Mouse (Mus musculus): ENCODE results near the gene Otop3. TPM values are rescaled to one million over a fixed set of nuclear protein-coding genes. Genes with fewer than 3 reads are reported as not detected.

Gene Otop3
- total RNA-seq (2022), result not detected

DNA sequence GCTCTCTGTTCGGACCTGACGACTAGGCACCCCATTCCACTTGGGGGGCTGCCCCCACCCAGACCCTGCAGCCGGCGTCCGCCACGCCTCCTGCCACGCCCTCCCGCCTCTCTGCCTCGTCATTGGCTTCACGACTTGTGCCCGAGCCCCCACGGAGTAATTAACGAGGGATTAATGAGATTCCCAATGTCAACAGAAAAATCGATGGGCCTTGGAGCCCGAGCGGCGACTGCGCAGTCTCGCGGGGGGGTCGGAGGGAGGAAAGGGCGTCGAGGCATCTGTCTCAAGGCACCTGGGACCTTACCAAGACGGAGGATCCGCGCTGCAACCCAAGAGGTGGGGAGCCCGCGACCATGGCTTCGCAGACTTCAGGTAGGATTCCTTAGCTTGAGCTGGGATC lies at the start of gene Otop3:
TSS of gene Otop3 (plus strand) at position 201 of the 400 bp plus-strand sequence.
- DNase-seq, result no peak

GRCm38 (mm10) chr11:115285282-115285681 lies 49.2 kb upstream of the Otop3 start:
- no peak for DNase-seq

DNA sequence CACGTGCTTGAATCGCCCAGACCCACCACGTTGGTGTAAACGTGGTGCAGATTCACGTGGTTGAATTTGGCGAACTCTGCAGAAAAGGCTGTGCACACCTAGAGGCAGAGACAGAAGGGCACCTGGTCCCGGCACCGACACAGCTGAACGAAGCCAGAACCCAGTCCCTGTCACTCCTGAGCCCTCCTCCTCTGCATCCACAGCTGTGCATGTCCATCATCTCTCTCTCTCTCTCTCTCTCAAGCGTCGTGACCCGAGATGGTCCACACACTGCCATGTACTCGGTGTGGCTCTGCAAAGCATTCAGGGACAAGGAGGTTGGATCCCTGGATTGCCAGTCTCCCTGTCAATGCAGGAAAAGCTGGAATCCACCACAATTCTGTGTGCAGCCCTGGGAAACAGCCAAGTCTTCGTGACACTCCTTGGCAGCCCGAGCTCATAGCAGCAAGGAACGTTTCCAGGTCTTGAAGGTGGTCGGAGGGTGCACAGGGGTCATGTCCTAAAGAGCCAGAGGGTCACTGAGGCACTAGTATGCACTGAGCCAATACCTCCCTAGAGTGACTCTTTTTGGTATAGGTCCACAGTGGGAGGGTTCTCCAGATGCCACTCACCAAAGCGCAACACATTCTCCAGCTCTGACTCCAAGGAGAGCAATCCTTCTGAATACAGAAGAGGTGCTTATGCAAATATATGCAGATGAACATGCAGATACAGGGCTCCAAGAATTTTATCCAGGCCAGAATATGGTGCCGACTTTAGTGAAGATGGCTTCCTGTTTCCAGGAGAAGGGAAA lies 48.1 kb upstream of the Otop3 start:
- DNase-seq, result no peak

- no peak for DNase-seq
Measured at GRCm38 (mm10) chr11:115287386-115287785, 47.1 kb upstream of the Otop3 start.

GRCm38 (mm10) chr11:115288305-115288704 lies 46.2 kb upstream of the Otop3 start:
- no peak for DNase-seq

- DNase-seq, result no peak
Measured at GRCm38 (mm10) chr11:115289885-115290284, 44.6 kb upstream of the Otop3 start.

DNA sequence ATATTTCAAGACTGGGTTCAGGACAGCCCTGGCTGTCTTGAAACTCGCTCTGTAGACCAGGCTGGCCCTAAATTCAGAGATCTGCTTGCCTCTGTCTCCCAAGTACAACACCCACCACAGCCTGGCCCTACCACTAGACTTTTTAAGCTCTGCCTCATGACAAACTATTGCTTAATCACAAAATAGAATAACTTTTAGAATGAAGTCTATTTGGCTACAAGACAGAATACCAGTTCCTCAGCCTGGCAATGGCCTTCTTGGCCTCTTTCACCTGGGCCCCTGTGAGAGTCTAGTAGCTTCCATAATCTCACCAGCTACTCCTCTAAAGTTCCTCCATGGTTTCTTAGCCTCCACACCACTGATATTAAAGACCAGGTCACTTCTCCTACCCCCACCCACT lies 44.2 kb upstream of the Otop3 start:
- DNase-seq, result no peak

DNA sequence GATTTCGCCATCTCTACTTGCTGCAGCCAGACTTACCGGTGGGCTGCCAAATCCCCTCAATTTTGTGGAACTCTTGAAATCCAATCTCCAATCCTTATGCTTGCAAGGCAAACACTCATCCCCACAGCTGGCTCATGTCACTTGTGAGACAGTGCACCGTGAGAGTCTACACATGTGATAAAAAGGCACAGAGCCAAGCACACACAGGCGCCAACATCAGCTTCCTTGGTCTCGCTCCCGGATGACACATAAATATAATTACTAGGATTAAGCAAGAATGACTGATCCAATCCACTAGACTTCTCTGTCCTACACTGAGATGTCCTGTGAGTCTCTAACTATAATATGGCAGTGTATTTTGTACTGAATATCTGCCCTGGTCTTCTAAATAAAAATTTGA lies 43.6 kb upstream of the Otop3 start:
- DNase-seq, result peak; percentile 75

GRCm38 (mm10) chr11:115291503-115291902 lies 43.0 kb upstream of the Otop3 start:
- no peak for DNase-seq

GRCm38 (mm10) chr11:115292631-115293375 lies 41.7 kb upstream of the Otop3 start:
- DNase-seq, result no peak

DNA sequence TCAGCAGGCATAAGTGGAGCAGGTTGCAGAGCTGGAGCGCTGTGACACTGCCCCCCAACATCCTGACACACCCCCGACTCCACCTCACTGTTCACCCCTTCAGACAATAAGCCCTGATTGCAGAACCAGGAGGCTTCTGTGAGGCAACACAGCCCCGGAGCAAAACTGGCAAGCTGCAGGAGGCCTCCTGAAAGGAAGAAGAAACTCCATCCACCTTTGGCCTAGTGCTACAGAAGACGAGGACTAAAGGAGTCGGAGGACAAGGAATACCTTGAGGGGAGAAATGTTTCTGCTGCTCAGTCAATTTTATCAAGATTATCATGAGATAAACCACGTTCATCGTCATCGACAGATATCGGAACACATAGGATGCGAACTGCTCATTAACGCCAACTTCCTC lies 38.6 kb upstream of the Otop3 start:
- DNase-seq, result no peak

DNA sequence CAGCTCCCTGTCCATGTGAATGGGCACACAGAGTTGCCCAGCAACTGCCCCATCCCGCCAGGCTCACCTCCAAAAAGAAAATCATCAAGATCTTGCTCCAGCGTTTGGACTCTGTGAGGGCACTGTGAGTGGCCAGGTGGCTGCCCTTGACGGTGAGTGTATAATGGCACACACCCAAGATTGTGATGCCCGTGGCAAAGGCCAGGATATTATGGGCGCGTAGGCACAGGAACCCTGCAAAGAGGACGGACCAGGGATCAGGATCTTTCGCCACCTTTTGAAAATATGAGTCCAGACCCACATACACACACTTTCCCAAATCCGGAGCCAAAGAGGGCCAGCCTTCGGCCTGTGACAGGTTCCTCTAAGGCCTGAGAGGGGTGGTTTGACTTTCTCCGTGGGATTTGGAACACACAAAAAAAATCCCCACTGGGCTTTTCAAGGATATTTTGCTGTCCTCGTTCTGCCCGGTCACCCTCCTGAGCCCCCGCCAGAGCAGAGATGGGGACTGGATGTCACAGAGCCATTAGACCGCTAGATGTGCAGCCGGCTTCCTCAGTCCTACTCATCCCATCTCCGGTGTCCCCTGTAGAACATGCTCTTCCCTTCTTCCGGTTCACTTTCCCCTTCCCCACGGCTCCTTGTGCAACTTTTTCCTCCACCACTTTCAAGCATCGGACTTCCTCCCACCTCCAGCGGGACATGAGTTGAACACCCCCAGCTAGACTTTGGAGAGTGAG lies 37.9 kb upstream of the Otop3 start:
- DNase-seq, result no peak

- peak; percentile 86 for DNase-seq
Measured at GRCm38 (mm10) chr11:115297214-115297826, 37.2 kb upstream of the Otop3 start, which contains the start of gene Fads6. Gene Fads6 (minus strand): TSS chr11:115297663.

DNA sequence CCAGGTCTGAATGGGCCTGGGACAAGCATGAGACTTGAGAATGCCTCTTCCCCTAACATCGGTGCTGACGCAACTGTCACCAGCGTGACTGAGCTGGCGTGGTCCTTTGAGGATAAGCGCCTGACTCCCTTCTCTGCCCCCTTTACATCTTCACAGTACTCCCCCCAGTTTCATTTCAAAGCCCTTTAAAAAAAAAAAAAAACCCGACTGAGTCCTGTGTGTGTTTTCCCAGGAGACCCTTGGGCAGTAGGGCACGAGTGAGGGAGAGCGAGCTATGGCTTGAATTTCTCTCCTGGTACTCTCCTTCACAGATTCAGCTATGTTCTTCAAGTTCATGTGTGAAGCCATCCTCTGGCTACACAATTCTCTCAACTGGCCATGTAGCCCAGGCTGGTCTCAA lies 36.4 kb upstream of the Otop3 start:
- DNase-seq, result no peak

- DNase-seq, result no peak
Measured at GRCm38 (mm10) chr11:115300745-115301144, 33.8 kb upstream of the Otop3 start.

GRCm38 (mm10) chr11:115301351-115301750 lies 33.2 kb upstream of the Otop3 start:
- DNase-seq, result no peak

- no peak for DNase-seq
Measured at GRCm38 (mm10) chr11:115303167-115303566, 31.4 kb upstream of the Otop3 start.

DNA sequence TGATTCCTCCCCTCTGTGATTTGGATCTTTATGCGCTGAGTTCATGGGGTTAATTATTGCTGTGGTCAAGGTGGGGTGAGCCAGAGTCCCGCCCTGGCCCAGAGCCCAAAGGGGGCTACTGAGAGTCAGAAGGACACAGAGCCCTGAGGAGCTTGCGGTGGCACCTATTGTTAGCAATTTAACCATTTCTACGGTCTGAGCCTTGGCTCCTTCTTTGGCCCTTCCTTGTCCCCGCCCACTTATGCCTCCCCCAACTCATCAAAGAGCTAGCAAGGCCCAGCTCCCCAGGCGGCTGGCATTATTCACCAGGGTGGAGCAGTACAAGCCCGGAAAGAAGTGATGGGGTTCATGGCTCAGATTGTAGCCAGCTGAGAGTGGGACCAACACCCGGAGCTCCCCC lies 27.7 kb upstream of the Otop3 start, which contains the start of gene Otop2:
TSS of gene Otop2 (plus strand) at position 301 of the 400 bp plus-strand sequence.
- no peak for DNase-seq

DNA sequence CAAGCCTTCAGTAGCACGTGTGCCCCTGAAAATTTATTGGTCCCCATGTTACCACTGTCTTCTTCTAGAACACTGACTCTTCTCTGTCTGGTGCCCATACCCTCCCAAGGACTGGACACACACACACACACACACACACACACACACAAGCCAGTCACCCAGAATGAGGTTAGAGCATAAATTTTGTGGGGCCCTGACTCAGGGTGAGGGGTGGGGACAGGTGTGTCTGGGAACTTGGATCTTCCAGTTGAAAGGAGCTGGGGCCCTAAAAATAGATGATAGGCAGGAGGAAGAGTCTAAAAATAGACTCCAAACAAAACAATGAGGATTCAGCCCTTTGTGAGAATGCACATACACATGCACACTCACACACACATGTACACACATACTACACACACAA lies 25.8 kb upstream of the Otop3 start:
- no peak for DNase-seq

DNA sequence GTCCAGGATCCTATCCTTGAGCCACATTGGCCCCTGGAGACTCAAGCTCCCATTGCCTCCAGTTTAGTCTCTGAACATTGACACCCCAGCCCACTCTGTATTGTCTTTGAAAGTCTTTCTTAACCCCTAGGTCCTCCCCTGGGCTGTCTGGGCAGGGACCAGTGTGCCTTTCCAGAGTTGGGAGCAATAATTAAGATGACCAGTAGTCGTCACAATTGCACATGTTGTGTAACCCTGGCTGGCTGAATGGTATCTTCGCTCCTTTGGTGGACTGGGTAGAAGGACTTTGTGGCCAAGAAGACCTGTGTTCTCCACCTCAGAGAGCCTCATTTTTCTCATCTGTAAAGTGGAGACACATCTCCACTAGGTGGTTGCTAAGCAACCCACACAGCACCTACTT lies 20.3 kb upstream of the Otop3 start:
- no peak for DNase-seq

DNA sequence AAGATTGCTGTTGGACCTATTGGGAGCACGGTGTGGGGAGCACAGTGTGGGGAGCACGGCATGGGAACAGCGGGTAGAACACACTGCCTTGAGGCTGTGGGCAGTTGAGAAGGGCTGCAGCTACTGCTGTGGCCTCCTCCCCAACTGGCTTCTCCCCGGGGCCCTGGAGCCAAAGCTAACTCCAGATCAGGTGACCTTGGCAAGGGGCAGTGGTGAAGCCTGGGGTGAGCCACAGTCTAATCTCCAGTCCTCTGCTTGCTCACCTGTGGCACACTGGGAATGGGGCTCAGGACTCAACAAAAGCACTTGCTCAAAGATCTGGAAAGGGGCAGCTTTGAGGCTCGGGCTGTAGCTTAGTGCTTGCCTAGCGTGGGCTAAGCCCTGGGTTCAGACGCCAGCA lies 17.3 kb upstream of the Otop3 start:
- DNase-seq, result no peak

GRCm38 (mm10) chr11:115318245-115319027 lies 16.1 kb upstream of the Otop3 start:
- no peak for DNase-seq

Measured in adrenal gland, adult 8-10 months (tissue).